Mouse (Mus musculus) small intestine, adult 2 months (tissue): ENCODE data around the gene Uba5. TPM values are rescaled to one million over a fixed set of nuclear protein-coding genes. Genes with fewer than 3 reads are reported as not detected.
A peak's percentile ranks its signal among the peaks of the same experiment; 100 is the strongest.

Experiments used
- H3K27ac ChIP-seq: fragments of 200-500 bp; 2 replicates; pipeline ENCODE4 v1.5.1; 2012; ENCODE audit warnings: low read depth, low read length, control low read depth, inconsistent platforms; ENCODE audit not compliant: insufficient read depth
- H3K27me3 ChIP-seq: fragments of 200-500 bp; 2 replicates; pipeline ENCODE4 v1.6.1; 2012; ENCODE audit warnings: mild to moderate bottlenecking, moderate library complexity, low read length, inconsistent platforms; ENCODE audit not compliant: control insufficient read depth, insufficient read depth
- H3K36me3 ChIP-seq: fragments of 200-500 bp; 2 replicates; pipeline ENCODE4 v1.6.1; 2012; ENCODE audit warnings: mild to moderate bottlenecking, low read length, control low read depth, inconsistent platforms; ENCODE audit not compliant: control insufficient read depth, insufficient read depth
- H3K4me1 ChIP-seq: fragments of 200-500 bp; 2 replicates; pipeline ENCODE4 v1.6.1; 2012; ENCODE audit warnings: low read length, inconsistent platforms, mixed read lengths; ENCODE audit not compliant: control insufficient read depth, insufficient read depth, insufficient read length
- H3K4me3 ChIP-seq: fragments of 200-500 bp; 2 replicates; pipeline ENCODE4 v1.5.1; 2012; ENCODE audit warnings: low read depth, mild to moderate bottlenecking, control low read depth, inconsistent platforms, low read length, moderate library complexity
- CTCF ChIP-seq: fragments of 200-500 bp; IDR thresholded peaks from 2 replicates; pipeline ENCODE4 v1.5.1; 2012; ENCODE audit warnings: low read depth, mild to moderate bottlenecking, control low read depth, inconsistent platforms, low read length, moderate library complexity, mixed read lengths; ENCODE audit not compliant: insufficient replicate concordance, insufficient read length; ENCODE audit errors: extremely low read depth
- POLR2A ChIP-seq: fragments of 200-500 bp; IDR thresholded peaks from 2 replicates; pipeline ENCODE4 v1.6.1; 2012; ENCODE audit warnings: low read depth, mild to moderate bottlenecking, control low read depth, inconsistent platforms, low read length, moderate library complexity
- WGBS: fragments of 180-500 bp; shearing (Covaris S2); methylation state at CpG from one replicate; pipeline ENCODE4 v1.1.7; 2018; 5-methylcytosine and 5-hydroxymethylcytosine counted together
- polyA plus RNA-seq: library from polyadenylated mRNA; depleted of rRNA; stranded (reverse); fragments of >200 nt; gene quantifications from 2 replicates; pipeline ENCODE4 v1.2.3, GENCODE M21; 2012; rRNA removed

The Uba5 gene
- polyA plus RNA-seq, 1 experiment, result 10.6 TPM

DNA sequence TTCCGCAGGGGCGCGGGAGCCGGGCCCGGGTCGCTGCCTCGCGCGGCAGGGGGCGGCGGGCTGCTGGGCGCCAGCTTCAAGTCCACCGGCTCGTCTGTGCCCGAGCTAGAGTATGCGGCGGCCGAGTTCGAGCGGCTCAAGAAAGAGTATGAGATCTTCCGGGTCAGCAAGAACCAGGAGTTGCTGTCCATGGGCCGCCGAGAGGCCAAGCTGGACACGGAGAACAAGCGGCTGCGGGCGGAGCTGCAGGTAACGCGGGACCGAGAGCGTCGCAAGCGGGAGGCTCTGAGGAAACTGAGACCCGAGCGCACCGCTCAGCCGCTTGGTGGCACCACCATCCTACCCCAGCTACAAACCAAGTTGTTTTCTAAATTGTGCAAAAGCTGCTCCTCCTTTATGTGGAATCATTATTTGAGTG is 60.0 kb downstream of the Uba5 start:
- TF ChIP-seq CTCF (peak; percentile 49; the same call in 1 of the 2 replicates), POLR2A (no peak)
- Histone ChIP-seq H3K27me3 (no peaks in the 10 kb centered on the region), H3K27ac (0 out of 2 replicates have a peak overlapping the region, but pooled peaks have one; percentile 12), H3K36me3 (no peaks in the 10 kb centered on the region), H3K4me1 (0 out of 2 replicates have a peak, but pooled peaks cover 4% of the 10 kb centered on the region), H3K4me3 (peak overlapping the region; percentile 77)
- 1% methylated on average over 36 of the region's 37 CpGs for WGBS

- Histone ChIP-seq H3K27me3 (no peaks in the 10 kb centered on the region), H3K4me1 (0 out of 2 replicates have a peak, but pooled peaks cover 4% of the 10 kb centered on the region), H3K4me3 (peak within 1 kb of the TSS; percentile 77), H3K36me3 (no peaks in the 10 kb centered on the region), H3K27ac (peak within 1 kb of the TSS; percentile 65)
- no peak for TF ChIP-seq CTCF
- TF ChIP-seq POLR2A, result no peak; the same call in 1 of the 2 replicates
- WGBS, result 1% methylated on average over 55 of the region's 55 CpGs
These were observed 60.7 kb downstream of the Uba5 start, which contains the start of gene Nphp3 for GRCm38 (mm10) chr9:104001921-104002859. Gene Nphp3 (plus strand): TSS chr9:104002544.

GRCm38 (mm10) chr9:104000601-104001000 is 62.3 kb downstream of the Uba5 start:
- no peak overlapping the region for H3K27ac ChIP-seq
- no peaks in the 10 kb centered on the region for H3K27me3 ChIP-seq
- 0 out of 2 replicates have a peak, but pooled peaks cover 4% of the 10 kb centered on the region for H3K4me1 ChIP-seq
- 22% methylated on average over 3 of the region's 3 CpGs for WGBS
- H3K4me3 ChIP-seq, result no peak overlapping the region
- TF ChIP-seq POLR2A, result no peak
- TF ChIP-seq CTCF, result no peak
- H3K36me3 ChIP-seq, result no peaks in the 10 kb centered on the region

Other genes starting within 250 kb of the Uba5 start
- 1.8 and 3.5 TPM in 2 replicates for gene Nphp3, start 60.6 kb downstream of the Uba5 start, polyA plus RNA-seq
- not detected in 2 replicates for gene Gm28305, start 22.5 kb downstream of the Uba5 start, polyA plus RNA-seq
- 26.8 and 54.6 TPM in 2 replicates for gene Acad11, start 243 bp upstream of the Uba5 start, polyA plus RNA-seq
- gene Ackr4, start 63.8 kb upstream of the Uba5 start, polyA plus RNA-seq, result 1.8 and 3.2 TPM in 2 replicates
- 24.8 and 58.5 TPM in 2 replicates for gene Dnajc13, start 199.8 kb upstream of the Uba5 start, polyA plus RNA-seq